Mouse (Mus musculus) gastrocnemius, adult 18-20 months (tissue): ENCODE results near the gene Gm32742. TPM values are rescaled to one million over a fixed set of nuclear protein-coding genes. Genes with fewer than 3 reads are reported as not detected.
"Not testable (repeated sequence)": the region's sequence is repeated elsewhere in the genome, so short reads cannot be mapped to it uniquely, and the experiment has no call there.

Experiments
- DNase-seq: peaks from one replicate; pipeline ENCODE4 v3.0.0; 2021; ENCODE audit warnings: low spot score
- total RNA-seq, 2 experiments: library from RNA; stranded (reverse); gene quantifications; 2 replicates each; pipeline ENCODE4 v1.2.3; 2021

Gene Gm32742
- total RNA-seq, 2 experiments from 2014 or later: not detected

DNA sequence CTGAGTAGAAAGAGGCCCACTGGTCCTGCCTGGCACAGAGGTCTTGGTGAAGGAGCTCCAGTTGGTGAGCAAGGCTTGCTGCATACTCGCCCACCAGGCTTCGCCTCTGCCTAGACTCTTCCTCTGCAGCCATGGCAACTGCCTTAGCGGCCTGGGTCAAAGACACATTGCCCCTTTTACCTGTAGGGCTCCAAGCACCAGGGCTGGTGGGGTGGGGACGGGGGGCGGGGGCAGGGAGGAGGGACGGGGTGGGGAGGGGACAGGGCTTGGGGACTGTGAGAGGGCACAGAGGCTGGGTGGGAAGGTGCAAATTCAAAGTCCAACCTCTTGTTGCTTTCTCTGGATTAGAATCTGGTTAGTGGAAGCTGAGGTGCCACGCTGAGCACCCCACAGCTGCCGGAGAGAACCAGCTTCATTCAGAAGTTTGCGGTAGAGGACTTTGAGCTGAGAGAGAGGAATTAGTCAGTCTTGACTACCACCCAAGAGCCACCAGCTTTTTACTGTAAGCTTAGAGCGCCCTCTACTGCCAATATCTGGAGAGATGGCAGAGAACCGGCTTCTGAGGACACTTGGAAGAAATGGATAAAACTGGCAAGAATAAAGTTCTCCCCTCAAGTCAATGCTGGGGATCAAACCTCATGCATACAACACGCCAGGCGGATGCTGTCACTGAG lies 13.1 kb downstream of the Gm32742 start:
- DNase-seq: peak; percentile 67

DNA sequence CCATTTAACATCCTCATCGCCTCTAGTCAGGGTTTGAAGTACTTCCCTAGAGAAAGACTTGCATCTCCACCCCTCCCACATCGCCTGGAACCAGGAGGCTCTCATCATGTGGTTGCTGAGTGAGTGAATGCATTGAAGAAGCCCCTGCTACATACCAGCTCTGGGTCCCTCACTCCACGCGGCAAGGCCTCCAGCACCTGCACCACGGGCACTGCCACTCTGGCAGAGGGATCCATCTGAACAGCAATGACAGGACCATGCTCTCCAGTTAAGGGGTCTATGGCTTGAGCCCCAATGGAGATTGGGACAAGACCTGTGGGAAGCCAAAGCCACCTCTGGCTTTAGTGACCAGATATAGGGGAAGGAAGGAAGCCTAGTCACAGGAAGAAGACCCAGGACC lies 18.0 kb downstream of the Gm32742 start:
- no peak for DNase-seq

DNA sequence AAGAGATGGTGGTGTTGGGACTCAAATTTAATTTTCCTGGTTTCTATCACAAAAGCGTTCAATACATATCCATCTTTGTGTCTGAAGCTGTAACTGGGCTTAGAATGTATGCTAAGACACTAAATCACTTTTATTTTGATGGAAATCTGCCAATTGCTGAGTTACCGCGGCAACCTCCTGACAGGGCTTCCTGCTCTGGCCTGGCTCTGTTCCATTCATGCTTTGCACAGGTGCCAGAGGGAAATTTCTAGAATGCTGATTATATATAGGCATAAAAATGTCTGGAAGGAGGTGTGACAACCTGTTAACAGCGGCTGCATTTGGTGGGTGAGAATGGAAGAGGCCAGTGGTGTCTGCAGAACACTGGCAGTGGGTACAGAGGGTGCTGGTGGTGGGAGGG lies 18.8 kb downstream of the Gm32742 start:
- DNase-seq: no peak

DNA sequence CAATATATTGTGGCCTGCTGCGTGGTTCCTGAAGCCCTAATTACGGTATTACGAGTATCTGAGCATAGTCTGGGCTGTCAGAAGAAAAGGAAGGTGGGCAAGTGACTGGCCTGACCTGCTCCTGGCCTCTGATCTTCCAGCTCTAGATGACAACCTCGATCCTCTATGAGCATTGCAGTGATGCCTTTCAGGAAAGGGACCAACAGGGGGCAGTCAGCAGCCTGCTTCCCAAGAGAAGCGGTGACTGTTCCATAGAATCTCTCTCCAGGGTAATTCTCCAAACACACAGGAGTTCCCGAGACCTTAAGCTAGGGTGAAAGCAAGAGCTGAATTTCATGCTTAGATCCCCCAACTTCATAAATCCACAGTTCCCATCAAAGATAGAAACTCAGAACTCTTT lies 21.1 kb downstream of the Gm32742 start:
- DNase-seq: no peak

DNA sequence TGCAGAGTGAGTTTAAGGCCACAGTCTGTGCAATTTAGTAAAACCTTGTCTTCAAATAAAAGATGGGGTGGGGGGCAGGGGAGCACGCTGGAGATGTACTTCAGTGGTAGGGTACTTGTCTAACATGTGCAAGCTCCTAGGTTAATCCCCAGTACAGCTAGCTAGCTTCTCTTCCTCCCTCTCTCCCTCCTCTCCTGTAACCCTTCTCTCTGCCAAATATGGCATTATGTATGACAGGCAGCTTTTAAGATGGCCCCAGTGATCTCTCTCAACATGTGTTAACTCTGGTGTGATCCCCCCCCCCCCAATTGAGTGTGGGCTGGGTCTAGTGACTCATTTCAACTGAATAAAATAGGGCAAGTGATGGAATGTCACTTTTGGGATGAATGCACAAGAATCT lies 21.9 kb downstream of the Gm32742 start:
- no peak for DNase-seq

DNA sequence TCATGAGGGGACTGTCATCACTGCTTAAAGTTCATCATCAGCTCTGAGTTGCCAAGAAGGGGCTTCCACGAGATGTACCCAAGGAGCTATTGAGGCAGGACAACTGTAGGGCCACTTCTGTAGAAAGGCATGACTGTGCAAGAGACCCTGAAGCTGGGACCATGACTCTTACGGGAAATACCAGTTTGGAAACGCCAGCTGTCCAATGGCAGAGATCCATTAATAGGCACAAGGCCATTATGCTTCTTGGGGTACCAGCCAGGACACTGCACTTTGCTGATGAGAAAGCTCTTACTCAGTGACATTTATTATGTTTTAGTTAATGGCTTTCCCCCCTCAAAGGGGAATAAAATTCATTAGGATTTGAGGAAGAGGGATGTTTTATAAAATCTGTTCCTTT lies 24.6 kb downstream of the Gm32742 start:
- DNase-seq: no peak

DNA sequence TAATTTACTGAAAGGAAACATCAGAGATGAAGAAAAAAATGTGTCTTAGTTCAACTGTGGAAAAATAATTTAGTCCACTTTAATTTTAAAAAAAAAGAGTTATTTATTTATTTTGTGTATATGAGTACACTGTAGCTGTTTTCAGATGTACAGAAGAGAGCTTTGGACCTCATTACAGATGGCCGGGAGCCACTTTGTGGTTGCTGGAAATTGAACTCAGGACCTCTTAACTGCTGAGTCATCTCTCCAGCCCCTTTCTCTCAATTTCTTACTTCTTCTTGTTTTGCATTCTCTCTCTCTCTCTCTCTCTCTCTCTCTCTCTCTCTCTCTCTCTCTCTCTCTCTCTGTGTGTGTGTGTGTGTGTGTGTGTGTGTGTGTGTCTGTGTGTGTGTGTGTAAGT lies 25.9 kb downstream of the Gm32742 start:
- DNase-seq: not testable (repeated sequence)

DNA sequence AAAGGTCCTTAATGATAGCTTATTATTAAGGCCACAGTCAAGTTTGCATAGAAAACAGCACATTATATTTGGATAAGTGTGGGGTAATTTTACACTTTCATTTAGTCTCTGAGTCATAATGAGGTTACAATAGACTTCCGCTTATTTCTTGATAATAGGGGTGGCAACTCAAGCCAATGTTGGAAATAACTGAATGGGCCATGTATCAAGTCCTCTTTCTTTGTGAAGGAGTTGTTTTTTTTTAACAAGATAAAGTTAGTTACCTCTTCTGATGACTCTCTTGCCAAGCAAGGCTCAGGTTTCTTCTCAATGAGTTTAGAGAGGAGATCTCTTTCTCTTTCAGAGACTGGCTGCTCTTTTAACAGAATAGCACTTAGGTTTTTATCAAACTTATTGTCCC lies 27.0 kb downstream of the Gm32742 start:
- no peak for DNase-seq

DNA sequence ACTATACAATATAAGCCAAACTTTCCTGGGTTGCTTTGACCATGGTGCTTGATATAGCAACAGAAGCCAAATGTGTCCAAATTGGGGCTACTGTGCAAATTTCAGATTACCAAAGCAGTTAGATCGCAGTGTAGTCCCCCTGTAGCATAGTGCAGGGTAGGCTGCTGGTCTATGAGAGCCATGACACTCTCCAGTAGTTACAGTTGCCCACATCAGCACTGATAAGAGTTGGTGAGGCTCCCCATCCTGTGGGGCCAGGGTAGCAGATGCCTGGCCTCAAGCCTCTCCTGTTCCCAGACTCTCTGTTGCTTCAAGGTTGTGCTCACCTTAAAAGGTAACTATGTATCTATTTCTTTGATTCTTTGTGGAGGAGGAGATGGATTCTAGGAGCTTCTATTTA lies 27.5 kb downstream of the Gm32742 start:
- DNase-seq: no peak

DNA sequence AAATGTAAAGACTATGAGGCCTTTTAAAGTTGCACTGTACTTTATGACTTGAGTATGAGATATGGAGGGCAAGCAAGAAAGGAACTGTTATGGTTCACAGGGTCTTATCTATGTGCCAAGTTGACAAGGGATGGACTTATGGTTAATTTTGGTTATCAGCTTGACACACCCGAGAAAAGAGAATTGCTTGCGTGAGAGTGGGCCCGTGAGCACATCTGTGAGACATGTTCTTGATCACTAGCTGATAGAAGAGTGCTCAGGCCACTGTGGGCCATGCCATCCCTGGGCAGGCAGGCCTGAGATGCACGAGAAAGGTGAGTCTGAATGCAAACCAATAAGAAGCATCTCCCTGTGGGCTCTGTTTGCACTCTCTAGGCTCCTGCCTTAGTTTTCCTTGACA lies 27.9 kb downstream of the Gm32742 start:
- no peak for DNase-seq

DNA sequence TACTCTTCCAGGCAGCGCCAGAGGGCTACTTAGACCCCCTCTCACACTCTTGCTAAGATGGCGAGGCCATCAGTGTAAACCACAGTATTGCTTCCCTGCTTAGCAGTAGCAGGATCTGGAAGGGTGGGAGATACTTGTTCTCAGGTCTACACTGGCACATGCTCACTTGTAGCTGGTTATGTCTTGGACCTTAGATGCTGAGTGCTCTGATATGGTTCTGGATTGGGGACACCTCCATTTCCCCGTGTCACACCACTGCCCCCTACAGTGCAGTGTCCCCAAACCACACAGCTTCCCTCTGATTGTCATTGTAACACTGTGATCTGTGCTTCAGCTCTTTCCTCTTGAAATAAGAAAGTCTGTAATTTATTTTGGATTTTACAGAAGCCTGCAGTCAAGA lies 28.3 kb downstream of the Gm32742 start:
- no peak for DNase-seq

DNA sequence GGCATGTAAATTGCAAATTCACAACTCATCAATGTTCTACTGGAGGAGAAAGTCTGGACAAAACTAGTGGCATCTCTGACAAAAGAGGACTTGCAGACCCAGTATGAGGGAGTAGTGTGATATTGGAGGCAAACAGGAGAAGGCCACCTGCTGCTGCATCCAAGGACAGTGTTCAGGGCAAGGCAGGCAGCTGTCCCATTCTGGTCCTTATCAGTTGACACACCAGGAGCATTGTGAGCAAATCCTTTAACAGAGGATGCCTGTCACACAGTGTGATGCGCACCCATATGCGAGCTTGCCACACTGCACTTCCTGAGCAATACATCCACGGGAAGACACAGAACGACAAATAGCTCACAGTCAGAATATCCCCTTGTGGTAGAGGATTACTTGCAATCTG lies 50.5 kb downstream of the Gm32742 start:
- DNase-seq: no peak

DNA sequence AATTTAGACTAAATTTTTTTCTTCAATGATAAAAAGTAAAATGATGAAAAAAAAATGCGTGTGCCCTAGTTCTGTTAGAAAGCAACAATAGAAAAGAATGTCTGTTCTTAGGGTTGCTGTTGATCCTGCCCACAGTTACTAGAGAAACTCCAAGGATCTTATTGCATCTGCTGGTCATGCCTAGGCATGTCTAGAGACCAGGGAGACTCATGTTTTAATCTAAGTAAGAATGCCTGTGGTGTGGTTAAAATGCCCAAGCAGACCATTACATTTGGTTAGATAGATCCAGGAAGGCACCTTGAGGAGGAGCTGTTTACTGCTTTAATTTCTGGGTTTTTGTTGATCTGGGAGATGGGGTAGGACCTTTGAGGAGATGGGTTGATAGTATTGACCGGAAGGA lies 59.6 kb downstream of the Gm32742 start:
- no peak for DNase-seq

DNA sequence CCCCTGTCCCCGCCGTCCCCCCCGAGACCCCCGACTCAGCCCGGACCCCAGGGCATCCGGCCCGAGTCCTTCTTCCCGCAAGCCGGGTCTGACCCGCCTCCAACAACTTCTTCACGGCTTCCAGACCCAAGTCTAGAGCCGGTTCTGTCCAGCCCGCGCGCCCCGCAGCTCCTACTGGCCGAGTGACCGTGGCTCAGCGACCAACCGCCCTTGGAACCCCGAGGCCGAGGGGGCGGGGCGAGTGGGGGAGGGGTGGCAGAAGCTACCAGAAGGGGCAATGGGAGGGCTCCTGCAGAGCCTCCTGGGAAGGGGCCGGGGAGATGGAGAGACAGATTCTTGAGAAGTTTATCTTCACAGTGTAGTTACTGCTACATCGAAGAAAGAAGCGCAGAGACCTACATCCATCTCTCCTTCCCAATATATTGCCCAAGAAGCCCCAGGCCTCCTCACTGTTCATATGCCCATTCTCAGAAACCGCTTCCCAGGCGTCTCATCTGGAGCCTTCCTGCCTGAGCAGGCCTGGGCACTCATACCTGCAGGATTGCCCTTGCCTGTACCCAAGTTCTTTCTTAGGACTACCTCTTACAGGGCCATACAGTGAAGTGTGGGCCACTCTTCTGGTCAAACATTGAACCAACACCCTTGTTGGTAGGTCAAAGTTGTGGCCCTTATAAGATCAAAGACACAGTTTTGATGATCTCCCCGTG lies 61.4 kb downstream of the Gm32742 start:
- no peak for DNase-seq

DNA sequence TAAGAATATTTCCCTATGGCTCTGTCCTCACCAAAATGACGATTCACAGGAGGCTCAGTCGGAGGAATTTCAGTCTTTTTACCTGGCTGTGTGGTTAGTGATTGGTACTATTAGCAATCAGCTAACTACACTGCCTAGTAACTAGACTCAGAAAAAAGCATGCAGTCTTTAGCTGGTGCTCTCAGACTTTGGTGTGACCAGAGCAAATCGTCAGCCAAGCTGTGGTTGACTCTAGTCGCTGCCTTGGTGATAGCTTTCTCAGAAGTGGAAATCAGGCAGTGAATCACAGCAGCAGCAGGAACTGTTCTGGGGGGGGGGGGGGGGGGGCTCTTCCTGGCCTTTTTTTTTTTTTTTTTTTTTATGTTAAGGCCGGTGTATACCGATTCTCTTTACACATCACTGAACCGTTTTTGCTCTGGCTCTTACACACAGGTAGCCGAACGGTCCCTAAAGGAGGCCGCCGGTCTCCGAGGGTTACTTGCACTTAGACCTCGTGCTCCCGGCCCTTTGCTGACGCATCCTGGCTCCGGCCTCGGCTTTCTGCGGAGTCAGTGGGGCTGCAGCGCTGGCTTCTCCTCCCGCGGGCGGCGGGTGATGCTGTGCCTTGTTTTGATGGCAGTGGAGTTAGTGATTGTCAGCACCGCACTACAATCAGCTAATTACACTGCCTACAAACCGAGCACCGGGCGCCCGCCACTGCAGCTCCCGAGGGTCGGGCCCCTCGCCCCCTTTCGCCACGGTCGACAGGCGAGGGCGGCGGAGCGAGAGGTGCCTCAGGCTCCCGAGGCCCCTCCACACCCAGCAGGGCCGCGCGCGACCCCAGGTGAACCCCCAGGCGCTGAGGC lies 62.1 kb downstream of the Gm32742 start:
- DNase-seq: peak; percentile 9

DNA sequence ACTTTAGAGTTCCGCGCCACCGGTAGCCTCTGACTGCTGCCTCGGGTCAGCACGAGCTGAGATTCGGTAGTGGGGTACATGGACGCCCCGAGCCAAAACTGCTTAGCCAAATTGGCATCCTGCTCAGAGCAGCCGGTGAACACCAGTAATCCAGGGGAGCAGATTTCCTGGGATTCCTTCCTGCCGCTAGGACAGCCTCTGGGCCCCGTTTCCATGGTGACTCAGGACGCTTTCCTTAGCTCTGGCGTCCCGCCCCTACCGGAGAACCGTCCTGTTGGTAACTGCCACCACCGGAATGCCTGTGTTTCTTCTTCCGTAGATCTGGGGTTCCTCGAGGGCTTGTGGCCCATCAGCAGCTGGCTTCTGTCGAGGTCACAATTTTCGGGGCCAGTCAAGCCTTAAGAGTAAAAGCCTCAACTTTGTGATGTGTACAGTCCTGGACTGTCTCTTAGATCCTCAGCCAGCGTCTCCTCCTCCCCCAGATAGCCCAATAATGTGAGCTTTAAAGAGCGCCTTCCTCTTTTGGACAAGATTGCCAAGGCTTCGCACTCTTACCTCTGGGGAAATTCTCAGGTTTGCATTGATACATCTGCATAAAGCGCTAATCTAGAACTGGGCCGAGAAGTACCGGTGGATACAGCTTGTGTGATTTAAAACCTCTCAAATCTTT lies 63.4 kb downstream of the Gm32742 start, which contains the start of gene 4833427G06Rik:
Gene 4833427G06Rik (minus strand): TSS at position 323 of the 670 bp plus-strand sequence.
- peak; percentile 3 for DNase-seq

DNA sequence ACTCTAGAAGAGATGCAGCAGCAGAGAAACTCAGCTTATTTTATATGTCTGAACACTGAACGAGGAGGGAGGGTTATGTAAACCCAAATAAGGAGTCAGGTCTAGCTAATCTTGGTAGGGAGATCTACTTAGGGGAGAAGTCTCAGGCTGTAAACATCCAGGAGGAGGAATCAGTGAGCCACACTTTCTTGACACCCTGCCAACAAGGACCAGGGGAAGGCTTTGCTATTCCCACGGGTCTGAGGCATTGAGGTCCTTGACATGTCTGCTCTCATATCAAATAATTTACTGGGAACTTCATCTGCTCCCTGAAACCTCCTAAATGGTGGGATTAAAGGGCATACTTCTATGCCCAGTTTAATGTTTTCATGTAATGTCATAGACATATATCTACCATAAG lies 69.0 kb downstream of the Gm32742 start:
- no peak for DNase-seq

DNA sequence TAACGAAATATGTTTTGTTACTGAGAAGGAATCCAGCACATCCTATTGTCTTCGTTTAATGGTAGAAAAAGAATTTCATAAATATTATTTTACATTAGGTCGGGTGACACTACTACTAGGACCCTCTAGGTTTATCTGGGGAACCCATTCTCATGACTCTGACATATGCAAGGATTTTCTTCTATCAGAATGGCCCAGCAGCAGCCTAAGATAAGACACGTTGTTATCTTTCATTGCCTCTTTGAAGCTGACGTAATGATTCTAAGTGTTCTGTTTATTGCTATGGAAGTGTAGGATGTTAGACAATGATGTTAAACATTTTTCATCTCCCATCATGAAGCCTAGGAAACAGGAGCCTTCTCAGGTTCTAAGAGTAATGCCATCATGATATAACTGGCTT lies 71.6 kb downstream of the Gm32742 start:
- DNase-seq: no peak

DNA sequence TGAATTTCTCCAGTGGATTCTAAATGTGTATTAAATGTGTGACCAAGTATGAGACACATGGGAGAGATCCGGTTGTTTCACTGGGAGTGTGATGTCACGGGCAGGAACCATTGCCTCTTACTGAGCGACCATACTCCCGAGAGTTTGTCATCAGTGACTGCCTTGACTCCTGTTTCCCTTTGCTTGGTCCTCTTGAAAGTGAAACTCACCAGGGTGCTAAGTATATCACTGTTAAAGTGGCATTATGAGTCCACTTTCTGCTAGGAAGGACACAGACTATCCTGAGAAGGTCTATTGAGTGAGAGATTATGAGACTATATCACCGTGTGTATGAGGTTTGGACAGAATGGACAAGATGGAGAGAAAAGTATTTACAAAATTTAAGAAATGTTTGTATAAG lies 83.7 kb downstream of the Gm32742 start:
- no peak for DNase-seq
